Mouse (Mus musculus): Measurements from ENCODE around the gene Hoxd10.

DNA sequence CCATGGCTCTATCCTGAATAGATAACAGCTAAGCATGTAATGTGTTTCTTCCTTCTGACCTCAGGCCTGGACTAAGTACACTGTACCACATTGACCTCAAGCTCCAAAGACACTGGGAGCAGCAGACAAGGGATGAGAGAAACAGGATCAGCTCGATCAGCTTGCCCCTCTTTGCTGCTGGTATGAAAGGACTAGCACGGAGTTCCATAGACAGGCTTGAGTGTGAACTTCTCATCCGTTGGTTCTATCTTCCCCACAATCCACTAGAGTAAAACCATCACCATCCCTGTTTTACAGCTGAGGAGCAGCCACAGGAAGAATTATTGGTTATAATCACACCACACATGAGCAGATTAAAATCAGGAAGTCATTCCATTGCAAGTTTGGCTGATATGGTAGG lies 46.1 kb upstream of the Hoxd10 start:
- TF ChIP-seq CTCF (IDR thresholded peaks at IDR 0.05; ENCODE audit: low read depth) (no peak), EP300 (optimal IDR thresholded peaks at IDR 0.05) (no peak)
